Mouse (Mus musculus) forebrain, embryonic 16.5 days (tissue): Measurements from ENCODE around the gene Ldhc. TPM values are rescaled to one million over a fixed set of nuclear protein-coding genes. Genes with fewer than 3 reads are reported as not detected.

ENCODE experiments used
- ATAC-seq: fragments of 200-750 bp; cut with Nextera tagmentation; 2 replicates; pipeline ENCODE4 v1.8.0; 2017; ENCODE audit warnings: mild to moderate bottlenecking, moderate library complexity
- H3K27ac ChIP-seq: fragments of 300-500 bp; sonication (generic); 2 replicates; pipeline ENCODE4 v1.5.1; 2014; ENCODE audit warnings: low read length, control low read depth
- H3K27me3 ChIP-seq: fragments of 300-500 bp; sonication (generic); replicated peaks from 2 replicates; pipeline ENCODE4 v1.6.1; 2014; ENCODE audit warnings: low read length; ENCODE audit not compliant: control insufficient read depth, insufficient read depth
- H3K36me3 ChIP-seq: fragments of 300-500 bp; sonication (generic); 2 replicates; pipeline ENCODE4 v1.6.1; 2014; ENCODE audit not compliant: control insufficient read depth, insufficient read depth
- H3K4me1 ChIP-seq: fragments of 300-500 bp; sonication (generic); replicated peaks from 2 replicates; pipeline ENCODE4 v1.6.1; 2014; ENCODE audit warnings: low read length; ENCODE audit not compliant: control insufficient read depth, insufficient read depth
- H3K4me2 ChIP-seq: fragments of 300-500 bp; sonication (generic); 2 replicates; pipeline ENCODE4 v1.6.1; 2014; ENCODE audit warnings: mild to moderate bottlenecking, low read length, control low read depth
- H3K4me3 ChIP-seq: fragments of 300-500 bp; sonication (generic); replicated peaks from 2 replicates; pipeline ENCODE4 v1.5.1; 2014; ENCODE audit warnings: mild to moderate bottlenecking, low read length, control low read depth
- H3K9ac ChIP-seq: fragments of 300-500 bp; sonication (generic); replicated peaks from 2 replicates; pipeline ENCODE4 v1.6.1; 2014; ENCODE audit warnings: low read depth, low read length, control low read depth
- H3K9me3 ChIP-seq: fragments of 300-500 bp; sonication (generic); 2 replicates; pipeline ENCODE4 v1.6.1; 2016; ENCODE audit warnings: low read length; ENCODE audit not compliant: control insufficient read depth
- WGBS: fragments of 180-500 bp; shearing (Covaris S2); extraction: QIAGEN DNeasy Blood & Tissue Kit; methylation state at CpG from one replicate; pipeline ENCODE4 v1.1.7; 2014; 5-methylcytosine and 5-hydroxymethylcytosine counted together
- polyA plus RNA-seq: library from polyadenylated mRNA; unstranded; fragments of >200 nt; fragmentation: Nextera tagmentation; extraction: Ambion mirVana; gene quantifications from 2 replicates; pipeline ENCODE4 v1.2.1, GENCODE M21; 2015

Gene Ldhc
- polyA plus RNA-seq, 1 experiment from 2014 or later: 0.20 TPM

DNA sequence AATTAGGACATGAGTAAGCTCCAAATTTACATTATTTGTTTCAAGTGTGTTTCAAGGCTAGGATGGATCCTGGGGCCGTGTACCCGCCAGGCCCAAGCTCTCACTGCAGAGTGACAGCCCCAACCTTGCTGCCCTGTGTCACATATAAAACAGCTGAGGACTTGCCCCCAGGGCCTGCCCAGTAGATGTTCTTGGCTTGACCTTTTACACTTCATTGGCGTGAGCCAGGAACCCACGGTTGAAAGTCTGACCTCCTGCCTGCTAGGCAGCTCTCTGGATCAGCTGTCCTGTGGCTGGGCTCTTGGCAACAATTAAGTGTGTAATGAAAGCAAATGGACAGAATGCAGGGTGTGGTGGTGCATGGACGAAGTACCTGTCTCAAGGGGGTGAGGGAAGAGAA lies 11.7 kb upstream of the Ldhc start:
- H3K27ac ChIP-seq: no peak overlapping the region
- no peak for ATAC-seq
- peaks cover 18% of the 10 kb centered on the region for H3K4me1 ChIP-seq
- H3K4me3 ChIP-seq: no peak overlapping the region
- H3K9ac ChIP-seq: no peak overlapping the region
- H3K9me3 ChIP-seq: no peaks in the 10 kb centered on the region
- WGBS: 77% methylated on average over 5 of the region's 5 CpGs
- H3K27me3 ChIP-seq: no peaks in the 10 kb centered on the region
- peaks cover 21% of the 10 kb centered on the region for H3K36me3 ChIP-seq
- no peak overlapping the region for H3K4me2 ChIP-seq

DNA sequence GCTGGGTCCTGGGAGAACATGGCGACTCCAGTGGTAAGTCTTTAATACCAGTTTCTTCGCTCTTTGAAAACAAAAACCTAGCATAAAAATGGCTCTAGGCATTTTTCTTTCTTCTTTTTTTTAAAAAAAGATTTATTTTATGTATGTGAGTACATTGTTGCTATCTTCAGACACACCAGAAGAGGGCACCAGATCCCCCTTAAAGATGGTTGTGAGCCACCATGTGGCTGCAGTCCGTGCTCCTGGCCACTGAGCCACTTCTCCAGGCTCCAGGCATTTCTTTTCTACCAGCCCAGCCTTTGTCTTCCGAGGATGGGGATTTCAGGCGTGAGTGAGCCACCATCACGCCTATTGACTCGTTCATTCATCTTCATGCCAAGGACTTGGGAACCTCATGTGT lies 10.0 kb upstream of the Ldhc start:
- peaks cover 10% of the 10 kb centered on the region for H3K4me1 ChIP-seq
- H3K9me3 ChIP-seq: no peaks in the 10 kb centered on the region
- no peak overlapping the region for H3K4me2 ChIP-seq
- no peaks in the 10 kb centered on the region for H3K27me3 ChIP-seq
- no peak overlapping the region for H3K27ac ChIP-seq
- H3K36me3 ChIP-seq: peaks cover 25% of the 10 kb centered on the region
- no peak overlapping the region for H3K9ac ChIP-seq
- ATAC-seq: no peak
- WGBS: 55% methylated on average over 7 of the region's 7 CpGs
- H3K4me3 ChIP-seq: no peak overlapping the region

DNA sequence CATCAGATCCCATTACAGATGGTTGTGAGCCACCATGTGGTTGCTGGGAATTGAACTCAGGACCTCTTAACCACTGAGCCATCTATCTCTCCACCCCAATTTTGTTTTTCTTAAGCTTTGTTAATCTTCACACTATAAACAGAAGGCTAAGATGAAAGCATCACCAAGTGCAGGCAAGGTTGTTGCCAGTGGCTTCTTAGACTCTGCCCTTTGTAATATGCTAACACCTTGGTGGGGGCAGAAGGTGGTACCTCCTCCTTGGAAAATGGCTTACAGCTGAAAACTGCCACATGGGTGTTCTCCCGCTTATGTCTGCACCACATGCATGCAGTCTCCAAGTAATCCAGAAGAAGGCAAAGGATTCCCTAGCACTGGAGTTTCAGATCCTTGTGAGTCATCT lies 8.3 kb upstream of the Ldhc start:
- no peaks in the 10 kb centered on the region for H3K27me3 ChIP-seq
- no peak overlapping the region for H3K4me3 ChIP-seq
- no peaks in the 10 kb centered on the region for H3K9me3 ChIP-seq
- 84% methylated on average over 1 of the region's 1 CpGs for WGBS
- H3K4me1 ChIP-seq: no peaks in the 10 kb centered on the region
- ATAC-seq: no peak
- H3K4me2 ChIP-seq: no peak overlapping the region
- peaks cover 25% of the 10 kb centered on the region for H3K36me3 ChIP-seq
- H3K9ac ChIP-seq: no peak overlapping the region
- H3K27ac ChIP-seq: no peak overlapping the region

DNA sequence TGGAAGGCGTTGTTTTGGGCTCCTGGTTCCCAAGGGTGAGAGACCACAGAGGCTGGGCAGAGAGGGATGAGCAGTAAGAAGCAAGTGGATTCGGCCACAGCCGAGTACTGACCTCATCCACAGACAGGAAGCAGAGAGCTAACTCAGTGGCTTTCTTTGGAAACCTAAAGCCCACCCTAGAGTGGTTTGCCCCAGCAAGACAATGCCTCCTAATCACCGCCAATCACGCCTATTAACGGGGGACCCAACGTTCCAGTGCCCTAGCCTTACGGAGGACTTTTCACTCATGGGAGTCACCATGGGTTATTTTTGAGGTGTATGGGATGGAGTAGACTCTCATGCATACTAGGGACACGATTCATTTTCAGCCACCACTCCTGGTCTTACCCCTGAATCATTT lies 7.6 kb upstream of the Ldhc start:
- WGBS: 82% methylated on average over 9 of the region's 9 CpGs
- H3K36me3 ChIP-seq: peaks cover 25% of the 10 kb centered on the region
- no peak for ATAC-seq

DNA sequence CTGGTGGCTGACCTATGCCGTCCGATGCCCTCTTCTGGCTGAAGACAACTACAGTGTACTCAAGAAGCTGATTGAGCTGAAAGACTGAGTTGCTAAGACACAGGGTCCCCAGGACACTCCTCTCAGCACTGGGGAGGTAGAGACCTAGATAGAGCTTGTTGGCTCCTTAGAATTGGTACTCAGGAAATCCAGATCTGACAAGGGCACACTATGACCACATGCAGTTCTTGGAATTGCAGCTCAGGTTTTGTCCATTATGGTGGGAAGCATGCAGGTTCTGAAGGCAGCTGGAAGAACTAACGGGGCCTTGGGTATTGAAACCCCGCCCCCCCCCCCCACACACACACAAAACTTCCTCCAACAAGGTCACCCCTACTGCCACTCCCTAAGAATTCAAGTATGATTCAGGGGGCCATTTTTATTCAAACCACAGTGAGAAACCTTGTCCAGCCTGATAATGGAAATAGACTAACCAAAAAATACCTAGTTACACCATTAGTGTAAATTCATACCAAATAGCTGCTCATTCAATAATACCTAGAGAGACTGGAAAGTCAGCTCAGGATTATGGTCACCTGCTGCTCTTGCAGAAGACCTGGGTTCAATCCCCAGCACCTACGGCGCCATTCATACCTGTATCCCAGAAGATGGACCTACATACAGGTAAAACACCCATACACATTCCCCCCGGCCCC lies 5.0 kb upstream of the Ldhc start:
- ATAC-seq: no peak
- H3K27ac ChIP-seq: no peak overlapping the region
- H3K9me3 ChIP-seq: no peaks in the 10 kb centered on the region
- peaks cover 14% of the 10 kb centered on the region for H3K36me3 ChIP-seq
- 74% methylated on average over 7 of the region's 7 CpGs for WGBS
- H3K9ac ChIP-seq: no peak overlapping the region
- H3K4me2 ChIP-seq: no peak overlapping the region
- H3K4me1 ChIP-seq: no peaks in the 10 kb centered on the region
- no peaks in the 10 kb centered on the region for H3K27me3 ChIP-seq
- no peak overlapping the region for H3K4me3 ChIP-seq

More for the DNA sequence above, 7.6 kb upstream of the Ldhc start:
- Histone ChIP-seq H3K27ac (no peak overlapping the region), H3K9ac (no peak overlapping the region), H3K27me3 (no peaks in the 10 kb centered on the region), H3K4me1 (no peaks in the 10 kb centered on the region), H3K4me3 (no peak overlapping the region), H3K9me3 (no peaks in the 10 kb centered on the region), H3K4me2 (no peak overlapping the region)

DNA sequence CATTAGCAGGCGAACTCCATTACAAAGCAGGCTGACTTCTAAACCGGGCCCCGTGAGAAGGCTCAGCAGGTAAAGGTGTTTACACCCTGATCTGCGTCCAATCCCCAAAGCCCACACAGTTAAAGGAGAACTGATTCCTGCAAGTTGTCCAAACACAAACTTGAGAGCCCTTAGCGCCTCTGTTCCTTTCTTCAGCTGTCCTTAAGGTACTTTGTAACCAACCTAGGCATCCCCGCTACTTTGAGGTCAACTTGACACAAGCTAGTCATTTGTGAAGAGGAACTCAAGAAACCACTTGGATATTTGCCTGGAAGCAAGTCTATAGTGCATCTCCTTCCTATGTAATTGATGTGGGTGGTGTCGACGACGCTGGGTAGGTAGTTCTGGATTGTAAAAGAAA lies 3.6 kb upstream of the Ldhc start:
- no peak for ATAC-seq
- Histone ChIP-seq H3K4me1 (no peaks in the 10 kb centered on the region), H3K27ac (no peak overlapping the region), H3K4me2 (no peak overlapping the region), H3K4me3 (no peak overlapping the region), H3K36me3 (peaks cover 14% of the 10 kb centered on the region), H3K9me3 (no peaks in the 10 kb centered on the region), H3K9ac (no peak overlapping the region), H3K27me3 (no peaks in the 10 kb centered on the region)
- 78% methylated on average over 9 of the region's 9 CpGs for WGBS

DNA sequence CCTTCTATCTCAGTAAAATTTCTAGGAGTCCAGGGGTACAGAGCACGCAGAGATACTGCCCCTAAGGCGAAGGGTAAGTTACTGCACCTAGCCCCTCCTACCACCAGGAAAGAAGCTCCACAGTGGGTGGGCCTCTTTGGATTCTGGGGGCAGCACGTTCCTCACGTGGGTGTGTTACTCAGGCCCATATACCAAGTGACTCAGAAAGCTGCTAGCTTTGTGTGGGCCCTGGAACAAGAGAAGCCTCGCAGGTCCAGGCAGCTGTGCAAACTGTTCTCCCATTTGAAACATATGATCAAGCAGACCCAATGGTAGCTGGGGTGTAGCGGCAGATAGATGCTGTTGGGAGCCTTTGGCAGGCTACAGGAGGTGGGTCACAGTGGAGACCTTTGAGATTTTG lies 2.0 kb upstream of the Ldhc start:
- H3K4me2 ChIP-seq: no peak overlapping the region

DNA sequence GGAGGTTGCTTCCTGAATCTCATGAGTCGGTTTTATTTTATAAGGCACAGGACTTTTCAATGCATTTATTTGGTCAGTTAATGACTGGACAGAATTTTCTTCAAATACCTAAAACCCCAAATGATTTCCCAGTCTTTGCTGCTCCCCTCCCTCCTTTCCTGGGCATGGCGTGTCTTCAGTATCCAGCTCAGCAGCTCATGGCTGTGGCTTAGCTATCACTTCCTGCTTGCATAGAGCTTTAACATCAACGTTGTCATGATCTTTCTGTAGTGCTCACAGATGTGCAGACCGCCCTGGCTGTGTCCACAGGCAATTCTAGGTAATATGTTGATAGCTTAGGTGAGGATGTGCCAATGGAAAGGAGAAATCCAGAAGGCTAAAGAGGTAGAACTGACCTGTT lies 11.0 kb downstream of the Ldhc start:
- no peak overlapping the region for H3K4me3 ChIP-seq
- 86% methylated on average over 4 of the region's 4 CpGs for WGBS
- ATAC-seq: no peak
- H3K9ac ChIP-seq: no peak overlapping the region
- no peak overlapping the region for H3K4me2 ChIP-seq
- H3K4me1 ChIP-seq: no peaks in the 10 kb centered on the region
- H3K36me3 ChIP-seq: no peaks in the 10 kb centered on the region
- H3K27me3 ChIP-seq: no peaks in the 10 kb centered on the region
- H3K27ac ChIP-seq: no peak overlapping the region
- no peaks in the 10 kb centered on the region for H3K9me3 ChIP-seq

More for the DNA sequence above, 2.0 kb upstream of the Ldhc start:
- Histone ChIP-seq H3K27ac (no peak overlapping the region), H3K9me3 (no peaks in the 10 kb centered on the region), H3K36me3 (peaks cover 7% of the 10 kb centered on the region), H3K4me1 (no peaks in the 10 kb centered on the region), H3K9ac (no peak overlapping the region), H3K27me3 (no peaks in the 10 kb centered on the region), H3K4me3 (no peak overlapping the region)
- no peak for ATAC-seq
- 60% methylated on average over 6 of the region's 6 CpGs for WGBS

DNA sequence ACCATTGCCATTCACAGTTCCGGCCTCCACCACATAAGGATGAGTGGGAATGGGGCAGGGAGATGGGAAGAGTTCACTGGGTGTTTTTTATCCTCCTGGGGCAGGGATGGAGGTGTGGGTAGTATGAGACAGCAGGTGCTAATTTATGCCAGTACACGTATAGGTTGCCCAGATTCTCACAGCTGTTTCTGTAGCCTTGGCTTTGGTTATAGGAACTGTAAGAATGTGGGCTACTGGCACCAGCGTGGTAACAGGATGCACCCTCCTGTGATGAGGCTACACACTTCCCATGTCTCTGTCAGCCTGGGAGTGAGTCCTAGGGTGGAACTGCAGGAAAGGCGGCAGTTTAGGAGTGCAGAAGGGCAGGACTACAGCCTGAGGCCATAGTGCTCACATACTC lies 15.8 kb downstream of the Ldhc start:
- H3K4me2 ChIP-seq: no peak overlapping the region
- H3K36me3 ChIP-seq: no peaks in the 10 kb centered on the region
- H3K9ac ChIP-seq: no peak overlapping the region
- H3K27me3 ChIP-seq: no peaks in the 10 kb centered on the region
- H3K4me1 ChIP-seq: no peaks in the 10 kb centered on the region
- H3K27ac ChIP-seq: no peak overlapping the region
- no peak overlapping the region for H3K4me3 ChIP-seq
- ATAC-seq: no peak
- H3K9me3 ChIP-seq: no peaks in the 10 kb centered on the region
- 78% methylated on average over 4 of the region's 4 CpGs for WGBS

DNA sequence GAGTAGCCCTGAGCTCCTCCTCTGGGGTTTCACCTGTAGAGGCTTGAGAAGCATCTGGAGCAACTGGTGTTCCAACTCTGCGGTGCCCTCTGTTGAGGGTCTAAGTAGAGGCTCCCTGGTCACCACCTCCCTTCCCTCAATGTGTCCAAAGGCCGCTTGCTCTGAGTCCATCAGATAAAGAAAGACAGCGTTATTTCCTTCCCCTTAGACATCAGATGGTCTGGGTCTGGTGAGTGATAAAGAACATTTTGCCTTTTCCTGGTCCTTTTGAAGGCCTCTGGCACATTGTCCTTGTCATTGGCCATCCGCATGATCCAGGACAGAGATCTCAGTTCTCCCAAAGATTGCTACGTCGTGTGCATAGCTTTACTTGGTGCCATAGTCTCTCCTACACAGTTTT lies 16.3 kb downstream of the Ldhc start:
- Histone ChIP-seq H3K4me3 (no peak overlapping the region), H3K4me1 (no peaks in the 10 kb centered on the region), H3K9ac (no peak overlapping the region), H3K4me2 (no peak overlapping the region), H3K9me3 (no peaks in the 10 kb centered on the region), H3K36me3 (no peaks in the 10 kb centered on the region), H3K27ac (no peak overlapping the region), H3K27me3 (no peaks in the 10 kb centered on the region)
- 88% methylated on average over 6 of the region's 6 CpGs for WGBS
- no peak for ATAC-seq
